8 mouse cellular contexts compared by ENCODE assay signal in the genomic region with DNA sequence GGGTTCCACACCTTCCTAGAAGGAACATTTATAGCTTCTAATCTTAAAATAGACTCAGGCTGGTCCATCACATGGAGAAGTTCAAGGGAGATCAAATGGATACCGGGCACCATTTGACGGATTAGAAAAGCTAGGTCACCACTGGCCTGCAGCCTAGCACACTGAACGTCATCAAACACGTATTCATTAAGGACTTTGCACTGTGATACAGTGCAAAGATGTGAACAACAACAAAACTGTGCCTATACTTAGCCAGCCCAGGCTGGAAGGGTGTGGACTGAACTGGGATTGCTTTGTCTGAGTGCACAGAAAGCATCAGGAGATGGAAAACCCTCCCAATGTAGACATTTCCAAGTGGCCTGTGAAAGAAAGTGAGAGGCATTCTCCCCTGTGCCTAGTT. TPM values are rescaled to one million over a fixed set of nuclear protein-coding genes. Genes with fewer than 3 reads are reported as not detected.
DNase-seq lines count a peak whose midpoint lies in the region; ATAC-seq and TF ChIP-seq lines count a peak whose summit lies in the region.

No protein-coding gene starts in this region.

- TF ChIP-seq POLR2A in limb, embryonic 14.5 days (IDR thresholded peaks at IDR 0.05; ENCODE audit: borderline replicate concordance, extremely low read depth, insufficient read depth, insufficient read length): no peak

- TF ChIP-seq CTCF in stomach, postnatal 0 days (IDR thresholded peaks at IDR 0.05; ENCODE audit: low read depth): no peak

- TF ChIP-seq EP300 in stomach, postnatal 0 days (optimal IDR thresholded peaks at IDR 0.05): no peak

- ATAC-seq in neural tube, embryonic 11.5 days (ENCODE audit: insufficient read depth, low FRiP score, low TSS enrichment): peak; percentile 37
- no peak for ATAC-seq in limb, embryonic 14.5 days (ENCODE audit: low FRiP score, low read depth)
- peak; percentile 77 for ATAC-seq in stomach, postnatal 0 days (ENCODE audit: low FRiP score, low TSS enrichment)

- DNase-seq in cerebellum, adult 8-10 months: peak; percentile 39
- DNase-seq in cerebellum, postnatal 4 days (ENCODE audit: low spot score in 2 of 2): no peak
- DNase-seq in neural tube, embryonic 11.5 days (ENCODE audit: low spot score): no peak
- DNase-seq in neural tube, embryonic 10.5 days (ENCODE audit: extremely low spot score, low spot score): no peak
- DNase-seq in limb, embryonic 14.5 days (ENCODE audit: low spot score): no peak
- DNase-seq in stomach, postnatal 0 days (ENCODE audit: low spot score): peak; percentile 30
- no peak for DNase-seq in spleen, postnatal 4 days (ENCODE audit: low spot score in 2 of 2)
- no peak for DNase-seq in thymus, postnatal 0 days (ENCODE audit: low spot score)

- H3K27me3 ChIP-seq in neural tube, embryonic 11.5 days (ENCODE audit: control insufficient read depth, insufficient read depth, low read length): no peaks in the 10 kb centered on the region
- no peaks in the 10 kb centered on the region for H3K27me3 ChIP-seq in limb, embryonic 14.5 days (ENCODE audit: control insufficient read depth, insufficient read depth, low read length)
- no peaks in the 10 kb centered on the region for H3K27me3 ChIP-seq in stomach, postnatal 0 days (ENCODE audit: control insufficient read depth, insufficient read depth, low read length)

- peak overlapping the region; percentile 91 for H3K27ac ChIP-seq in neural tube, embryonic 11.5 days (ENCODE audit: low read depth, low read length)
- peak overlapping the region; percentile 97 for H3K27ac ChIP-seq in limb, embryonic 14.5 days (replicated peaks; ENCODE audit: low read depth, low read length)
- H3K27ac ChIP-seq in stomach, postnatal 0 days (replicated peaks): peak overlapping the region; percentile 91

- peak overlapping the region; percentile 83 for H3K4me2 ChIP-seq in neural tube, embryonic 11.5 days (ENCODE audit: low read depth)
- peak overlapping the region; percentile 84 for H3K4me2 ChIP-seq in limb, embryonic 14.5 days (replicated peaks; ENCODE audit: low read depth, low read length, severe bottlenecking)
- H3K4me2 ChIP-seq in stomach, postnatal 0 days (replicated peaks; ENCODE audit: low read depth): peak overlapping the region; percentile 57; the same call in 1 of the 2 replicates

- H3K4me1 ChIP-seq in neural tube, embryonic 11.5 days (ENCODE audit: control insufficient read depth, insufficient read depth, low read length): peaks cover 6% of the 10 kb centered on the region; the same call in 1 of the 2 replicates
- peaks cover 8% of the 10 kb centered on the region; the same call in 1 of the 2 replicates for H3K4me1 ChIP-seq in limb, embryonic 14.5 days (ENCODE audit: control insufficient read depth, insufficient read depth, low read length)
- H3K4me1 ChIP-seq in stomach, postnatal 0 days (replicated peaks; ENCODE audit: control insufficient read depth, insufficient read depth): no peaks in the 10 kb centered on the region

- no peaks in the 10 kb centered on the region for H3K36me3 ChIP-seq in neural tube, embryonic 11.5 days (ENCODE audit: control insufficient read depth, insufficient read depth, low read length)
- no peaks in the 10 kb centered on the region for H3K36me3 ChIP-seq in limb, embryonic 14.5 days (ENCODE audit: control insufficient read depth, insufficient read depth, low read length)
- no peaks in the 10 kb centered on the region for H3K36me3 ChIP-seq in stomach, postnatal 0 days (ENCODE audit: control insufficient read depth, insufficient read depth, low read length)

- peak overlapping the region; percentile 83 for H3K9ac ChIP-seq in neural tube, embryonic 11.5 days (ENCODE audit: low read length)
- H3K9ac ChIP-seq in limb, embryonic 14.5 days (ENCODE audit: low read depth, low read length, severe bottlenecking): 0 out of 2 replicates have a peak overlapping the region, but pooled peaks have one; percentile 77
- peak overlapping the region; percentile 69; the same call in 1 of the 2 replicates for H3K9ac ChIP-seq in stomach, postnatal 0 days (ENCODE audit: low read length)

- H3K9me3 ChIP-seq in neural tube, embryonic 11.5 days (ENCODE audit: control insufficient read depth, low read length): no peaks in the 10 kb centered on the region
- no peaks in the 10 kb centered on the region for H3K9me3 ChIP-seq in limb, embryonic 14.5 days (ENCODE audit: control insufficient read depth, low read length)
- no peaks in the 10 kb centered on the region for H3K9me3 ChIP-seq in stomach, postnatal 0 days (ENCODE audit: control insufficient read depth, low read length)

- peak overlapping the region; percentile 38 for H3K4me3 ChIP-seq in neural tube, embryonic 11.5 days (ENCODE audit: low read depth, low read length)
- peak overlapping the region; percentile 58 for H3K4me3 ChIP-seq in limb, embryonic 14.5 days (replicated peaks; ENCODE audit: low read length)
- peak overlapping the region; percentile 45; the same call in 1 of the 2 replicates for H3K4me3 ChIP-seq in stomach, postnatal 0 days (ENCODE audit: low read depth, low read length)

- 87% methylated on average over 4 of the region's 4 CpGs for WGBS in neural tube, embryonic 11.5 days
- WGBS in limb, embryonic 14.5 days: 84% methylated on average over 4 of the region's 4 CpGs
- WGBS in stomach, postnatal 0 days: 72% methylated on average over 4 of the region's 4 CpGs

RNA-seq across cellular contexts. Expression of a gene that starts 0.8 kb away (rescaled TPM):
- polyA plus RNA-seq in neural tube, embryonic 11.5 days (2014; fragmentation: Nextera tagmentation; extraction: Ambion mirVana): 15.7 and 18.7 TPM in 2 replicates
- 17.6 and 18.4 TPM in 2 replicates for polyA plus RNA-seq in limb, embryonic 14.5 days (2012; rRNA removed)
- polyA plus RNA-seq in limb, embryonic 14.5 days (2014; fragmentation: Nextera tagmentation; extraction: Ambion mirVana): 5.9 and 6.7 TPM in 2 replicates
- 3.9 and 5.6 TPM in 2 replicates for polyA plus RNA-seq in stomach, postnatal 0 days (2015; fragmentation: Nextera tagmentation; extraction: Ambion mirVana)
- 6.1 and 6.8 TPM in 2 replicates for polyA plus RNA-seq in thymus, postnatal 0 days (2015; fragmentation: Nextera tagmentation; extraction: Ambion mirVana)

RNA-seq across cellular contexts. Expression of a gene that starts 16.4 kb away (rescaled TPM):
- polyA plus RNA-seq in neural tube, embryonic 11.5 days (2014; fragmentation: Nextera tagmentation; extraction: Ambion mirVana): 59.7 and 70.8 TPM in 2 replicates
- polyA plus RNA-seq in limb, embryonic 14.5 days (2012; rRNA removed): 11.0 and 13.1 TPM in 2 replicates
- polyA plus RNA-seq in limb, embryonic 14.5 days (2014; fragmentation: Nextera tagmentation; extraction: Ambion mirVana): 7.8 and 8.7 TPM in 2 replicates
- polyA plus RNA-seq in stomach, postnatal 0 days (2015; fragmentation: Nextera tagmentation; extraction: Ambion mirVana): 22.1 and 23.0 TPM in 2 replicates
- 0.78 and 1.1 TPM in 2 replicates for polyA plus RNA-seq in thymus, postnatal 0 days (2015; fragmentation: Nextera tagmentation; extraction: Ambion mirVana)

RNA-seq across cellular contexts. Expression of a gene that starts 18.8 kb away (rescaled TPM):
- 1.6 and 2.8 TPM in 2 replicates for polyA plus RNA-seq in neural tube, embryonic 11.5 days (2014; fragmentation: Nextera tagmentation; extraction: Ambion mirVana)
- polyA plus RNA-seq in limb, embryonic 14.5 days (2012; rRNA removed): 15.2 and 19.7 TPM in 2 replicates
- 16.1 and 21.3 TPM in 2 replicates for polyA plus RNA-seq in limb, embryonic 14.5 days (2014; fragmentation: Nextera tagmentation; extraction: Ambion mirVana)
- polyA plus RNA-seq in stomach, postnatal 0 days (2015; fragmentation: Nextera tagmentation; extraction: Ambion mirVana): 273 and 283 TPM in 2 replicates
- polyA plus RNA-seq in thymus, postnatal 0 days (2015; fragmentation: Nextera tagmentation; extraction: Ambion mirVana): 14.9 and 18.0 TPM in 2 replicates

RNA-seq across cellular contexts. Expression of a gene that starts 35.6 kb away (rescaled TPM):
- polyA plus RNA-seq in neural tube, embryonic 11.5 days (2014; fragmentation: Nextera tagmentation; extraction: Ambion mirVana): not detected in 2 replicates
- 0.78 TPM in 1 of 2 replicates, not detected in the other for polyA plus RNA-seq in limb, embryonic 14.5 days (2012; rRNA removed)
- polyA plus RNA-seq in limb, embryonic 14.5 days (2014; fragmentation: Nextera tagmentation; extraction: Ambion mirVana): 0.94 TPM in 1 of 2 replicates, not detected in the other
- not detected in 2 replicates for polyA plus RNA-seq in stomach, postnatal 0 days (2015; fragmentation: Nextera tagmentation; extraction: Ambion mirVana)
- polyA plus RNA-seq in thymus, postnatal 0 days (2015; fragmentation: Nextera tagmentation; extraction: Ambion mirVana): 0.48 TPM in 1 of 2 replicates, not detected in the other

RNA-seq across cellular contexts. Expression of a gene that starts 39.9 kb away (rescaled TPM):
- polyA plus RNA-seq in neural tube, embryonic 11.5 days (2014; fragmentation: Nextera tagmentation; extraction: Ambion mirVana): 39.8 and 47.5 TPM in 2 replicates
- polyA plus RNA-seq in limb, embryonic 14.5 days (2012; rRNA removed): 35.2 and 55.3 TPM in 2 replicates
- 23.3 and 25.7 TPM in 2 replicates for polyA plus RNA-seq in limb, embryonic 14.5 days (2014; fragmentation: Nextera tagmentation; extraction: Ambion mirVana)
- 11.6 and 12.9 TPM in 2 replicates for polyA plus RNA-seq in stomach, postnatal 0 days (2015; fragmentation: Nextera tagmentation; extraction: Ambion mirVana)
- 15.5 and 15.6 TPM in 2 replicates for polyA plus RNA-seq in thymus, postnatal 0 days (2015; fragmentation: Nextera tagmentation; extraction: Ambion mirVana)

Comparison
In these comparisons a context has a peak if more than half of its experiments do, and no peak if none do; other contexts are left out.
1. DNase-seq: peak in cerebellum, adult 8-10 months (single experiment) and stomach, postnatal 0 days (single experiment); none in cerebellum, postnatal 4 days (0 of 2), neural tube, embryonic 11.5 days (single experiment), neural tube, embryonic 10.5 days (single experiment), limb, embryonic 14.5 days (single experiment), spleen, postnatal 4 days (0 of 2) and thymus, postnatal 0 days (single experiment).
2. RNA of a gene that starts 18.8 kb away (polyA plus RNA-seq): 273 to 283 TPM in stomach, postnatal 0 days; 15.2 to 21.3 TPM in limb, embryonic 14.5 days, 14.9 to 18.0 TPM in thymus, postnatal 0 days and 1.6 to 2.8 TPM in neural tube, embryonic 11.5 days; every median in the first group is over 10 times any median in the second.
3. Peak in every context shown above with its lines, with median percentiles within 50 percentile points of each other: H3K27ac ChIP-seq, H3K4me2 ChIP-seq, H3K4me3 ChIP-seq and H3K9ac ChIP-seq.